Mouse (Mus musculus) forebrain, embryonic 16.5 days (tissue): Measurements from ENCODE around the gene Rpl10a. TPM values are rescaled to one million over a fixed set of nuclear protein-coding genes. Genes with fewer than 3 reads are reported as not detected.

Source experiments
- ATAC-seq: fragments of 200-750 bp; cut with Nextera tagmentation; 2 replicates; pipeline ENCODE4 v1.8.0; 2017; ENCODE audit warnings: mild to moderate bottlenecking, moderate library complexity
- H3K27ac ChIP-seq: fragments of 300-500 bp; sonication (generic); 2 replicates; pipeline ENCODE4 v1.5.1; 2014; ENCODE audit warnings: low read length, control low read depth
- H3K27me3 ChIP-seq: fragments of 300-500 bp; sonication (generic); replicated peaks from 2 replicates; pipeline ENCODE4 v1.6.1; 2014; ENCODE audit warnings: low read length; ENCODE audit not compliant: control insufficient read depth, insufficient read depth
- H3K36me3 ChIP-seq: fragments of 300-500 bp; sonication (generic); 2 replicates; pipeline ENCODE4 v1.6.1; 2014; ENCODE audit not compliant: control insufficient read depth, insufficient read depth
- H3K4me1 ChIP-seq: fragments of 300-500 bp; sonication (generic); replicated peaks from 2 replicates; pipeline ENCODE4 v1.6.1; 2014; ENCODE audit warnings: low read length; ENCODE audit not compliant: control insufficient read depth, insufficient read depth
- H3K4me2 ChIP-seq: fragments of 300-500 bp; sonication (generic); 2 replicates; pipeline ENCODE4 v1.6.1; 2014; ENCODE audit warnings: mild to moderate bottlenecking, low read length, control low read depth
- H3K4me3 ChIP-seq: fragments of 300-500 bp; sonication (generic); replicated peaks from 2 replicates; pipeline ENCODE4 v1.5.1; 2014; ENCODE audit warnings: mild to moderate bottlenecking, low read length, control low read depth
- H3K9ac ChIP-seq: fragments of 300-500 bp; sonication (generic); replicated peaks from 2 replicates; pipeline ENCODE4 v1.6.1; 2014; ENCODE audit warnings: low read depth, low read length, control low read depth
- H3K9me3 ChIP-seq: fragments of 300-500 bp; sonication (generic); 2 replicates; pipeline ENCODE4 v1.6.1; 2016; ENCODE audit warnings: low read length; ENCODE audit not compliant: control insufficient read depth
- WGBS: fragments of 180-500 bp; shearing (Covaris S2); extraction: QIAGEN DNeasy Blood & Tissue Kit; methylation state at CpG from one replicate; pipeline ENCODE4 v1.1.7; 2014; 5-methylcytosine and 5-hydroxymethylcytosine counted together
- polyA plus RNA-seq: library from polyadenylated mRNA; unstranded; fragments of >200 nt; fragmentation: Nextera tagmentation; extraction: Ambion mirVana; gene quantifications from 2 replicates; pipeline ENCODE4 v1.2.1, GENCODE M21; 2015

Gene Rpl10a
- polyA plus RNA-seq, 1 experiment from 2014 or later: 354 TPM

DNA sequence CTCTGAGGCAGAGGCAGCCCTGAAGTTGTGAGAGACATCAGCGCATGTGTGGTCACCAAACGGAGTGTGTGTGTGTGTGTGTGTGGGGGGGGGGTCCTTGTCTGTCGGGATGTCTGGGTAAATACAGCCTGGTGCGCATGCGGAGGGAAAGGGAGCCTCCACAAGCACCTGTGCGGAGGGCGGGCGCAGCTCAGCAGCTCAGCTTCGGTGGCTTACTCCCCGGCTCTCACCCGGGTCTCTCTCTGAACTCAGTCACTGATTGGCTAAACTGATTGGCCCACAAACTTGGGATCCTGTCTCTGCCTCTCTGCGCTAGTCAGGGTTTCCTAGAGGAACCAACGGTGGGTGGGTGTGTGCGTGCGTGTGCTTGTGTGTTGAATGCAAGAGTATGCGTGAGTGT, 46.2 kb downstream of the Rpl10a start:
- Histone ChIP-seq H3K36me3 (no peaks in the 10 kb centered on the region), H3K27me3 (peaks cover 11% of the 10 kb centered on the region), H3K9ac (no peak overlapping the region), H3K27ac (no peak overlapping the region), H3K4me3 (no peak overlapping the region), H3K4me2 (no peak overlapping the region), H3K9me3 (no peaks in the 10 kb centered on the region), H3K4me1 (no peaks in the 10 kb centered on the region)
- 21% methylated on average over 16 of the region's 16 CpGs for WGBS
- no peak for ATAC-seq

- Histone ChIP-seq H3K27me3 (peaks cover 11% of the 10 kb centered on the region), H3K4me1 (no peaks in the 10 kb centered on the region), H3K27ac (no peak overlapping the region), H3K36me3 (no peaks in the 10 kb centered on the region), H3K4me2 (no peak overlapping the region), H3K9me3 (no peaks in the 10 kb centered on the region), H3K4me3 (no peak overlapping the region), H3K9ac (no peak overlapping the region)
- 18% methylated on average over 17 of the region's 17 CpGs for WGBS
- ATAC-seq: no peak
Observed at GRCm38 (mm10) chr17:28375592-28376061, 47.4 kb downstream of the Rpl10a start.

DNA sequence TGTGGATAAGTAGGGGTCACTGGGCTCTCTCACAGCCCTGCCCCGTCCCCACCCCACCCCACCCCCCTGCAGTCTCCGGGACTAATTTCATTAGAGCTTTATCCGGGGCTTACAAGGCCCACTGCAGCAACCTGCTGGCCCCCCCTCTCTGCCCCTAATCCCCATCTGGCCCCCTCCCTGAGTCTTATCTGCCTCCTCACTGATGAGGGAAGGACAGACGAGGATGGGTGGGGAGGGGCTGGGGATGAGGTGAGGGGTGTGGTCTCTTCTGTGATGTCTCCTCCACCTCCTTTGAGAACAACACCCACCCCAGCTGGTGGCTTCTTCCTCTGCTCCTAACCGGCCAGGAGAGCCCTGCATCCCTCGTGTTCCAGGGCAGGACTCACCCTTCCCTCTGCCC, 52.0 kb downstream of the Rpl10a start:
- WGBS: 4% methylated on average over 6 of the region's 6 CpGs
- Histone ChIP-seq H3K4me3 (no peak overlapping the region), H3K4me2 (no peak overlapping the region), H3K27me3 (peaks cover 8% of the 10 kb centered on the region), H3K36me3 (no peaks in the 10 kb centered on the region), H3K9ac (no peak overlapping the region), H3K27ac (no peak overlapping the region), H3K4me1 (no peaks in the 10 kb centered on the region), H3K9me3 (no peaks in the 10 kb centered on the region)
- ATAC-seq: no peak

Other genes with a start within 250 kb of the Rpl10a start
- 1.7 and 1.8 TPM in 2 replicates for gene Tcp11, start 247.8 kb upstream of the Rpl10a start, polyA plus RNA-seq
- 4.7 and 4.9 TPM in 2 replicates for gene Scube3, start 186.3 kb upstream of the Rpl10a start, polyA plus RNA-seq
- gene Zfp523, start 151.3 kb upstream of the Rpl10a start, polyA plus RNA-seq: 34.4 and 40.3 TPM in 2 replicates
- gene Def6, start 120.7 kb upstream of the Rpl10a start, polyA plus RNA-seq: 4.5 and 4.6 TPM in 2 replicates
- gene Ppard, start 95.8 kb upstream of the Rpl10a start, polyA plus RNA-seq: 1.2 and 1.3 TPM in 2 replicates
- gene Fance, start 15.0 kb upstream of the Rpl10a start, polyA plus RNA-seq: 20.9 and 25.0 TPM in 2 replicates
- gene Tead3, start 22.3 kb downstream of the Rpl10a start, polyA plus RNA-seq: 1.5 and 1.8 TPM in 2 replicates
- 1.5 and 1.7 TPM in 2 replicates for gene Tulp1, start 36.8 kb downstream of the Rpl10a start, polyA plus RNA-seq
- gene Fkbp5, start 189.1 kb downstream of the Rpl10a start, polyA plus RNA-seq: 39.3 and 41.7 TPM in 2 replicates
- gene Armc12, start 202.3 kb downstream of the Rpl10a start, polyA plus RNA-seq: not detected in 2 replicates
- gene Clpsl2, start 220.9 kb downstream of the Rpl10a start, polyA plus RNA-seq: not detected in 2 replicates
- not detected in 2 replicates for gene Clps, start 232.3 kb downstream of the Rpl10a start, polyA plus RNA-seq
- 5.3 and 8.3 TPM in 2 replicates for gene Lhfpl5, start 247.2 kb downstream of the Rpl10a start, polyA plus RNA-seq